Mouse (Mus musculus) heart, embryonic 14.5 days (tissue): ENCODE results near the gene Gm11111. TPM values are rescaled to one million over a fixed set of nuclear protein-coding genes. Genes with fewer than 3 reads are reported as not detected.

ENCODE experiments used
- ATAC-seq: fragments of 200-750 bp; cut with Nextera tagmentation; 2 replicates; pipeline ENCODE4 v1.8.0; 2017; ENCODE audit warnings: low read depth, moderate TSS enrichment; ENCODE audit not compliant: insufficient number of reproducible peaks, insufficient read depth, low FRiP score
- H3K27ac ChIP-seq, 2 experiments: fragments of 200-500 bp in 1 of 2; fragments of 300-500 bp in 1 of 2; sonication (generic) in 1 of 2; replicated peaks in 1 of 2; 2 replicates each; pipeline ENCODE4 v1.5.1; 2012 to 2014; ENCODE audit warnings: low read depth in 2 of 2, low read length in 2 of 2, control low read depth in 1 of 2, mild to moderate bottlenecking in 1 of 2, mixed read lengths in 1 of 2; ENCODE audit not compliant: control insufficient read depth in 1 of 2, insufficient read depth in 1 of 2
- H3K27me3 ChIP-seq: fragments of 300-500 bp; sonication (generic); 2 replicates; pipeline ENCODE4 v1.6.1; 2014; ENCODE audit warnings: mild to moderate bottlenecking, low read length, control low read depth; ENCODE audit not compliant: control insufficient read depth, insufficient read depth
- H3K36me3 ChIP-seq: fragments of 300-500 bp; sonication (generic); 2 replicates; pipeline ENCODE4 v1.6.1; 2014; ENCODE audit warnings: mild to moderate bottlenecking, control low read depth, low read length, mixed read lengths; ENCODE audit not compliant: control insufficient read depth, insufficient read depth
- H3K4me1 ChIP-seq, 2 experiments: fragments of 200-500 bp in 1 of 2; fragments of 300-500 bp in 1 of 2; sonication (generic) in 1 of 2; 2 replicates each; pipeline ENCODE4 v1.6.1; 2012 to 2014; ENCODE audit warnings: low read length in 2 of 2, control low read depth in 1 of 2, mixed read lengths in 1 of 2; ENCODE audit not compliant: control insufficient read depth in 2 of 2, insufficient read depth in 2 of 2
- H3K4me2 ChIP-seq: fragments of 300-500 bp; sonication (generic); 2 replicates; pipeline ENCODE4 v1.6.1; 2014; ENCODE audit warnings: mild to moderate bottlenecking, low read length
- H3K4me3 ChIP-seq, 2 experiments: fragments of 200-500 bp in 1 of 2; fragments of 300-500 bp in 1 of 2; sonication (generic) in 1 of 2; 2 replicates each; pipeline ENCODE4 v1.5.1; 2012 to 2014; ENCODE audit warnings: low read length in 2 of 2, mild to moderate bottlenecking in 2 of 2, control low read depth in 1 of 2, low read depth in 1 of 2, moderate library complexity in 1 of 2; ENCODE audit not compliant: control insufficient read depth in 1 of 2, insufficient read depth in 1 of 2
- H3K9ac ChIP-seq: fragments of 300-500 bp; sonication (generic); 2 replicates; pipeline ENCODE4 v1.6.1; 2014; ENCODE audit warnings: mild to moderate bottlenecking, low read length
- H3K9me3 ChIP-seq: fragments of 300-500 bp; sonication (generic); 2 replicates; pipeline ENCODE4 v1.6.1; 2016; ENCODE audit warnings: low read length, control low read depth; ENCODE audit not compliant: control insufficient read depth
- polyA plus RNA-seq: library from polyadenylated mRNA; unstranded; fragments of >200 nt; fragmentation: Nextera tagmentation; extraction: Ambion mirVana; gene quantifications from 2 replicates; pipeline ENCODE4 v1.2.1, GENCODE M21; 2014

The Gm11111 gene
- polyA plus RNA-seq, 1 experiment from 2014 or later, result not detected

DNA sequence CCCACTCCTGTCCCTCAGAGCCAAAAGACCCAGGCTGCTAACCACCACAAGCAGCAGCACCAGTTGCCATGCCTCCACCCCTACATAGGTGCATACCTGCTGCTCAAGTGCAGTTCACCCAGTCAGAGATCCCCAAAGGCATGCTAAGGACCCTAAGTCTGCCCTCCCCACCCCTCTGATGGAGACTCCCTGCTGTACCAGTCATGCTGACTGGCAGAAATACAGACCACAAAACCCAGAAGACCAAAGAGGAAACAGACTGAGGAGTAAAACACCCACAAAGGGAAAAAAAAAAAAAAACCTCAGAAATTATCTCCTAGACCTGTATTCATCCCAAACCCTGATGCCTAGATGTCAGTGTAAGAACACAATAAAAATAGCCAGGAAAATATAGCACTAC lies 33.4 kb downstream of the Gm11111 start:
- no peak overlapping the region for H3K9ac ChIP-seq
- no peak overlapping the region for H3K4me2 ChIP-seq
- no peak for ATAC-seq
- no peaks in the 10 kb centered on the region for H3K27me3 ChIP-seq
- H3K4me3 ChIP-seq, result no peak overlapping the region
- no peak overlapping the region for H3K27ac ChIP-seq
- no peaks in the 10 kb centered on the region for H3K36me3 ChIP-seq
- no peaks in the 10 kb centered on the region for H3K4me1 ChIP-seq
- H3K9me3 ChIP-seq, result no peaks in the 10 kb centered on the region

Other genes with a start within 250 kb of the Gm11111 start
- 0.41 TPM in 1 of 2 replicates, not detected in the other for gene Cfap299, start 223.4 kb upstream of the Gm11111 start, polyA plus RNA-seq